Mouse (Mus musculus): Measurements from ENCODE around the gene Slc1a2.

DNA sequence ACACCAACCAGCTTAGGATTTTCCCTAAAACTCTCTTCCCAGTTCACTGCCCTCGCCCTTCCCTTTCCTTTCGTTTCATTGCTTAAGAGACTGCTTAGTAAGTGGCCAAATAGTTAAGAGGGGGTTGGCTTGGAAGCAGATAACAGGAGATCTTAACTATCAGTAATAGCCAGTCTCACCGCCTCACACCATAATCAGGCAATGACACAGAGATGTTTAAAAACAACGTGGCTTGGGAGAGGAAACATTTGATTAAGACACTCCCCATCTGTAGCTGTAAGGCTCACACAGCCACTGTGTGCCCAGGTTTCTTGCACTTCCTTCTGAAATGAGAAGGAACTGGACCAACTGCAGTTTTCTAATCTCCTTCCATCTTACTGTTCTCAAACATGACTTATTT is 127.2 kb downstream of the Slc1a2 start:
- TF ChIP-seq CTCF (IDR thresholded peaks at IDR 0.05; ENCODE audit: insufficient read depth, low read length) (no peak), POLR2A (IDR thresholded peaks at IDR 0.05; ENCODE audit: borderline replicate concordance, extremely low read depth, low read depth, low read length) (no peak)
